In genomic region chr9:41166886-41167285, GRCm38 (mm10) we compare ENCODE assay signal across 19 mouse cellular contexts. TPM values are rescaled to one million over a fixed set of nuclear protein-coding genes. Genes with fewer than 3 reads are reported as not detected.
DNase-seq lines count a peak whose midpoint lies in the region; ATAC-seq and TF ChIP-seq lines count a peak whose summit lies in the region.
"Had no signal": no experiment of that assay in that cellular context is flagged by ENCODE, and none has a peak within 500 bp of the region (broad histone marks: within the 10 kb centered on the region; RNA-seq: fewer than 3 reads in every experiment).

No protein-coding gene starts in this region.

- peak; percentile 50 for ATAC-seq in G1E (ENCODE audit: extremely low read depth, insufficient number of reproducible peaks, low FRiP score, poor library complexity, severe bottlenecking)
- ATAC-seq in liver, embryonic 14.5 days (ENCODE audit: insufficient read depth): peak; percentile 31; the same call in 1 of the 2 replicates
- no peak for ATAC-seq in kidney, embryonic 16.5 days (ENCODE audit: low FRiP score, low TSS enrichment)
- ATAC-seq: forebrain, embryonic 15.5 days; midbrain, embryonic 13.5 days; Patski had no signal

- peak; percentile 57 for DNase-seq in CD4-positive helper T cell, adult 2 months (ENCODE audit: low read depth, low spot score)
- DNase-seq in G1E (ENCODE audit: low spot score): no peak
- DNase-seq in c-Kit-positive CD71-negative TER-119-negative erythroid progenitor cells, embryonic 14.5 days (ENCODE audit: low read depth): peak; percentile 24
- DNase-seq in liver, embryonic 14.5 days (ENCODE audit: low read depth in 3 of 3, low spot score in 3 of 3): no peak
- DNase-seq in right cerebral cortex, postnatal 36 days (ENCODE audit: low spot score in 2 of 2): no peak
- DNase-seq in left cerebral cortex, adult 2 months (ENCODE audit: extremely low spot score in 1 of 2, low spot score in 2 of 2): no peak
- DNase-seq in frontal cortex, postnatal 25 days (ENCODE audit: low spot score in 2 of 2): no peak
- DNase-seq: adrenal gland, adult 2 months; cerebellum, adult 8-10 months; embryo, embryonic 11 days; heart, adult 18-20 months; heart, postnatal 10 days; right cerebral cortex, postnatal 25 days had no signal

- no peak overlapping the region for H3K9ac ChIP-seq in liver, embryonic 14.5 days (replicated peaks)
- no peak overlapping the region for H3K9ac ChIP-seq in kidney, embryonic 16.5 days (replicated peaks; ENCODE audit: low read length)
- H3K9ac ChIP-seq: forebrain, embryonic 15.5 days; limb, embryonic 15.5 days; midbrain, embryonic 13.5 days had no signal

- TF ChIP-seq EP300 in liver, embryonic 14.5 days (IDR thresholded peaks at IDR 0.05; ENCODE audit: low read depth): no peak

- no peaks in the 10 kb centered on the region for H3K27me3 ChIP-seq in G1E (ENCODE audit: insufficient read depth, low read length)
- H3K27me3 ChIP-seq in liver, embryonic 14.5 days (ENCODE audit: control insufficient read depth, insufficient read depth, low read length): no peaks in the 10 kb centered on the region
- H3K27me3 ChIP-seq in kidney, embryonic 16.5 days (ENCODE audit: insufficient read depth, low read length): no peaks in the 10 kb centered on the region
- H3K27me3 ChIP-seq: forebrain, embryonic 15.5 days; limb, embryonic 15.5 days; midbrain, embryonic 13.5 days; Patski had no signal

- peaks cover 38% of the 10 kb centered on the region for H3K4me1 ChIP-seq in G1E (ENCODE audit: insufficient read depth, low read depth, low read length)
- peaks cover 6 to 15% of the 10 kb centered on the region in 2 experiments for H3K4me1 ChIP-seq in liver, embryonic 14.5 days (replicated peaks; ENCODE audit: control insufficient read depth in 2 of 2, insufficient read depth in 2 of 2, low read length in 1 of 2)
- H3K4me1 ChIP-seq in kidney, embryonic 16.5 days (ENCODE audit: insufficient read depth, low read length): no peaks in the 10 kb centered on the region
- H3K4me1 ChIP-seq: forebrain, embryonic 15.5 days; limb, embryonic 15.5 days; midbrain, embryonic 13.5 days had no signal

- no peak overlapping the region for H3K4me3 ChIP-seq in G1E (ENCODE audit: low read depth, low read length)
- no peak overlapping the region for H3K4me3 ChIP-seq in liver, embryonic 14.5 days (ENCODE audit: insufficient read depth in 1 of 2, low read depth in 2 of 2, low read length in 2 of 2)
- H3K4me3 ChIP-seq in left cerebral cortex, adult 2 months: no peak overlapping the region
- H3K4me3 ChIP-seq in kidney, embryonic 16.5 days (ENCODE audit: low read length): no peak overlapping the region
- H3K4me3 ChIP-seq: forebrain, embryonic 15.5 days; layer of hippocampus, adult 2 months; limb, embryonic 15.5 days; midbrain, embryonic 13.5 days had no signal

- H3K27ac ChIP-seq in liver, embryonic 14.5 days: no peak overlapping the region
- no peak overlapping the region for H3K27ac ChIP-seq in left cerebral cortex, adult 2 months
- H3K27ac ChIP-seq in kidney, embryonic 16.5 days (ENCODE audit: low read length): no peak overlapping the region
- H3K27ac ChIP-seq: forebrain, embryonic 15.5 days; layer of hippocampus, adult 2 months; limb, embryonic 15.5 days; midbrain, embryonic 13.5 days had no signal

- 0 out of 2 replicates have a peak, but pooled peaks cover 2% of the 10 kb centered on the region for H3K9me3 ChIP-seq in G1E (replicated peaks)
- no peaks in the 10 kb centered on the region for H3K9me3 ChIP-seq in liver, embryonic 14.5 days (ENCODE audit: control insufficient read depth, low read length)
- 0 out of 2 replicates have a peak, but pooled peaks cover 3% of the 10 kb centered on the region for H3K9me3 ChIP-seq in kidney, embryonic 16.5 days (ENCODE audit: low read length)
- H3K9me3 ChIP-seq: forebrain, embryonic 15.5 days; limb, embryonic 15.5 days; midbrain, embryonic 13.5 days had no signal

- no peak for TF ChIP-seq CTCF in G1E (IDR thresholded peaks at IDR 0.05; ENCODE audit: low read depth, low read length)
- TF ChIP-seq CTCF in liver, embryonic 14.5 days (IDR thresholded peaks at IDR 0.05; ENCODE audit: low read depth): no peak
- no peak for TF ChIP-seq CTCF in left cerebral cortex, adult 2 months (IDR thresholded peaks at IDR 0.05)

- H3K36me3 ChIP-seq in G1E (replicated peaks): no peaks in the 10 kb centered on the region
- H3K36me3 ChIP-seq in liver, embryonic 14.5 days (replicated peaks; ENCODE audit: control insufficient read depth, insufficient read depth, low read depth): no peaks in the 10 kb centered on the region
- no peaks in the 10 kb centered on the region for H3K36me3 ChIP-seq in kidney, embryonic 16.5 days (ENCODE audit: insufficient read depth, low read length)
- H3K36me3 ChIP-seq: forebrain, embryonic 15.5 days; limb, embryonic 15.5 days; midbrain, embryonic 13.5 days had no signal

- 10% methylated on average over 10 of the region's 10 CpGs for WGBS in liver, embryonic 14.5 days (ENCODE audit: insufficient replicate concordance)
- 22% methylated on average over 10 of the region's 10 CpGs for WGBS in kidney, embryonic 16.5 days

- intact Hi-C loops in left cerebral cortex, adult 2 months (cut with DNase I): no loop called here

- no peak overlapping the region for H3K4me2 ChIP-seq in liver, embryonic 14.5 days (ENCODE audit: low read depth)
- H3K4me2 ChIP-seq in kidney, embryonic 16.5 days (replicated peaks; ENCODE audit: low read depth, low read length): no peak overlapping the region
- H3K4me2 ChIP-seq: forebrain, embryonic 15.5 days; limb, embryonic 15.5 days; midbrain, embryonic 13.5 days had no signal

RNA-seq across cellular contexts. Expression of gene Ubash3b, which starts 5.4 kb away (rescaled TPM):
- 30.9 and 33.0 TPM in 2 replicates for total RNA-seq in G1E (2014; fragmentation: Nextera tagmentation)
- total RNA-seq in G1E (2017): 20.9 TPM in 2 replicates
- polyA plus RNA-seq in G1E (2012): 14.2 and 16.4 TPM in 2 replicates
- polyA plus RNA-seq in liver, embryonic 14.5 days (2012; rRNA removed): 3.4 and 3.5 TPM in 2 replicates
- 5.9 and 7.2 TPM in 2 replicates for polyA plus RNA-seq in liver, embryonic 14.5 days (2014; fragmentation: Nextera tagmentation; extraction: Ambion mirVana)
- total RNA-seq in left cerebral cortex, adult 2 months (2021): 10 to 100 TPM; 23.5 to 26.7 TPM
- 6.8 and 7.5 TPM in 2 replicates for polyA plus RNA-seq in kidney, embryonic 16.5 days (2015; fragmentation: Nextera tagmentation; extraction: Ambion mirVana)

Comparison
In these comparisons a context has a peak if more than half of its experiments do, and no peak if none do; other contexts are left out.
1. DNase-seq: peak in CD4-positive helper T cell, adult 2 months (single experiment) and c-Kit-positive CD71-negative TER-119-negative erythroid progenitor cells, embryonic 14.5 days (single experiment); none in G1E (single experiment), liver, embryonic 14.5 days (0 of 3), right cerebral cortex, postnatal 36 days (0 of 2), left cerebral cortex, adult 2 months (0 of 2) and frontal cortex, postnatal 25 days (0 of 2).